Mouse (Mus musculus) gastrocnemius, postnatal 36 days (tissue): ENCODE results near the gene Ltn1. TPM values are rescaled to one million over a fixed set of nuclear protein-coding genes. Genes with fewer than 3 reads are reported as not detected.

Experiments used
- DNase-seq, 2 experiments: peaks; one replicate each; pipeline ENCODE4 v3.0.0; 2022
- intact Hi-C: fragments of 180-260 bp; cut with DNase I; formaldehyde crosslinking; loops from one replicate; pipeline ENCODE4 v1.15.1; 2025
- long read RNA-seq, 2 experiments: library from polyadenylated mRNA; stranded (forward); transcript quantifications; one replicate each; pipeline ENCODE4 v2.0.0; 2021
- total RNA-seq, 2 experiments: library from RNA; stranded (reverse); gene quantifications; 2 replicates each; pipeline ENCODE4 v1.2.3; 2021

Ltn1 gene
- 10 to 100 TPM; 22.1 to 24.6 TPM for total RNA-seq
- long read RNA-seq, experiment 1, partial matches to known transcripts: 3 of 9 reads
- long read RNA-seq, experiment 1, other reads (novel, unspliced or antisense): 5 of 9 reads
- long read RNA-seq, experiment 2, full-length matches to known transcripts: 2 of 10 reads
- long read RNA-seq, experiment 2, partial matches to known transcripts: 4 of 10 reads
- long read RNA-seq, experiment 2, other reads (novel, unspliced or antisense): 4 of 10 reads

DNA sequence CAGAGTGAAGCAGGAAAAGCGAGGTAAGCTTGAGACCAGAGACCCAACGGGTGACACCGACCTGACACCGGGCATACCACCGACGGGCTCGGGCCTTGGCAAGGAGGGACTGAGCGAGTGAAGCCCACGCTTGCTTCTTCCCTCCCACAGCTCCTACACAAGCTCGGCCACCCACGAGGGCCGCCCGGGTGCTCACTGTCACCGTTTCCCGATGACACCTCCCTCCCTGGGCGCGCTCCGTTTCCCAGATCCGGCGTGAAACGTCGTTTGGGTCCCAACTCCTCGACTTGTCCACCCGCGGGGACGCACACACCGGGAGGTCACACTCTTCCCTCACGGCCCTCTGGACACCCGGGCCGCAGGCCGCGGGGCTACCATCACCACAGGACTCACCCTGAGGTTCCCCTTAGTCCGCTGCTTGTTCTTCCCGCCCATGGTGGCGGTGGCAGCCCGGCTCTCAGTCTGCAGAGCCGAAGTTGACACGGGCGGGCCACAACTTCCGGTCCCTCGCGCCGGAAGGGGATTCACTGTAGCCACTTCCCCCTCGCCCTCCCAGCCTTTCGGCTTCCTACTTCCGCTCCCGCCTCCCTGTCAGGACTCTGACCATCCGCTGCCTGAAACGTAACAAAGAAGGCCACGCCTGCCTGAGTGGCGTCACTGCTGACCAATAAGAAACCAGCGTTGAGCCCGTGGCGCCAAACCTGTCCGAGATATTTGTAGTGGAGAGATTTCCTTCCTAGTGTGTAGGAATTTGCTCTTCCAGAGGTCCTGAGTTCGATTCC lies at the start of gene Ltn1:
TSS of gene Ltn1 (minus strand) at position 580 of the 782 bp plus-strand sequence.
- intact Hi-C loops: loop anchor here (1.0 kb wide), 1 partner anchor 63 kb away; the partner anchor contains the start of gene Cct8
- DNase-seq: peak; percentile 96 to 97

DNA sequence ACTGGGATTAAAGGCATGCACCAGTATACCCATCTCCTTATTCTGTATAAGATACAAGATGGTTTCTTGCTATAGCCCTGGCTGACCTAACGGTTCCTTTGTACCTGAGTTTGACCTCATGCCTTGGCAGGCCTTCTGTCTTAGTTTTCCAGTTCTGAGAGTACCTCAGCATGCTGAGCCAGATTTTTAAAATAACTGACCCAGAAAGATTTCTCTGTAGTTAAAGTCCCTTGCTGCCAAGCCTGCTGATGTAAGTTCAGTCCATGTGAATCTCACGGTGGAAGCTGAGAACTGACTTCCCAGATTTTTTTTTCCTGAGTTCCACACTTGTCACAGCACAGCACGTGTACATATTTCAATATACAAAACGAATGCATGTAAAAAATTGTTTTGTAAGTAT lies 38.2 kb upstream of the Ltn1 start:
- intact Hi-C loops: no loop called here
- no peak for DNase-seq

DNA sequence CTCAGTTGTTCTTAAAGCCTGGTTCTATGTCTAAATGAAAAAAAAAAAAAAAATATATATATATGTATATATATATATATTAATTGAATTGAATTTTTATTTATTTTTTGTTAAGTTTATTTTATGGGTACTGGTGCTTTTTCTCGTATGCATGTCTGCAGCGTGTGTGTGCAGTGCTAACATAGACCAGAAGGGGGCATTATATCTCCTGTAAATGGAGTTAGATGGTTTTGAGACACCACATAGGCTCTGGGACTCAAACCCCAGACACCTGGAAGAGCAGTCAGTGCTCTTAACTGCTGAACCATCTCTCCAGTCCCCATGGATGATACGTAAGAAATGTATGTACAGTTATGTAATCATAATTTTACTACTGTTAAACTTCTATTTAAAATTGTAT lies 26.3 kb upstream of the Ltn1 start:
- intact Hi-C loops: no loop called here
- DNase-seq: no peak

DNA sequence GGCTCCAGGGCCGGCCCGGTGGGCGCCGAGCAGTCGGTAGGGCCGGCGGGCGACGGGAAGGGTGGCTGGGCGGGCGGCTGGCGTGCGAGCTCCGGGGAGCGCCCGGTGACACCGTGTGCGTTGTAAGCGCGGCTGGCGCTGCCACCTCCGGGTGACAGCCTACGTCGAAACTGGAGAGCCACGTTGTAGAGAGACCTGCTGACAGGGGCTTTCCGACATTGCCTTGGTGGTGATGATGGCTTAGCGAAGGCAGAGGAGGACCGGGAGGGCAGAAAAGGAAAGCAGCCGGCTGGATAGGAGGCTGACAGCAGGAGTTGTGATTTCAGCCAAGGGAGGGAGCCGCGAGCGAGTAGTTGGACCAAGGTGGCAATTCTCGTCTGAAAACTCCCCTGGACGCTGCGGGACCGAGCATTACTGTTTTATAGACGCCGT lies 22.8 kb upstream of the Ltn1 start:
- intact Hi-C loops: no loop called here
- DNase-seq: no peak

DNA sequence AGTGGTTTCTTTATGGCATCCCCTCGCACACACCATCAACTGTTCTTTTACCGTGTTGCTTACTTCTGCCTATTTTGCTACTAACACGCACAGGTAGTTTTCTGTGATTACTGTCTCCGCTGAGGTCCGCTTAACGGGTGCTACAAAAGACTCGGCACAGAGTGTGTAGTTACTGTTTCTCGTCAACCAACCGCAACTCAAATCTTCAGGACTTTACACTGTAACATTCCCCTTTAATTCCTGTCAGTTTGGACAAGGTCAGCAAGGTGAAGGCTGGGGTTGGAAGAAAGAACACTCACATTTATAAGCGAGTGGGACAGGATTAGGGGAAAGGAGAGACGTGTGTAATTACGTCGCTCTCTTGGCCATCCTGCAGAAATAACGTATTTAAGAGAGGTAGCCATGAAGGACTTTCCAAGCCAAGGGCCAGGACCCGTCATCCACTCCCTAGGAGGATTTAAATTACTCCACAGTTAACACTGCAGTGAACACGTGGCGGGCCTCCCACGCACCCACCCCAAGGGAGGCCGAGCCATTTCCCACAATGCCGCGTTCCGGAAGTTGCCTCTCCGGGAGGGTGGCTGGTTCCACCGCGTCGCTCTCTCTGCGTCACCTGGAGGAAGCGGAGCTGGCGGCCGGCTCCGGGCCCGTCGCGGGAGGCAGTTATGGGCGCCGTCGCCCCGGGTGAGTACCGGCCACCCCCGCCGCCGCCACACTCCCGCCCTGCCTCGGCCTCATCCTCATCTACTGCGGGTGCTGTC lies 22.2 kb upstream of the Ltn1 start, which contains the start of gene Usp16:
TSS of gene Usp16 (plus strand) at position 285 of the 761 bp plus-strand sequence.
- intact Hi-C loops: no loop called here
- peak; percentile 83 to 91 for DNase-seq

DNA sequence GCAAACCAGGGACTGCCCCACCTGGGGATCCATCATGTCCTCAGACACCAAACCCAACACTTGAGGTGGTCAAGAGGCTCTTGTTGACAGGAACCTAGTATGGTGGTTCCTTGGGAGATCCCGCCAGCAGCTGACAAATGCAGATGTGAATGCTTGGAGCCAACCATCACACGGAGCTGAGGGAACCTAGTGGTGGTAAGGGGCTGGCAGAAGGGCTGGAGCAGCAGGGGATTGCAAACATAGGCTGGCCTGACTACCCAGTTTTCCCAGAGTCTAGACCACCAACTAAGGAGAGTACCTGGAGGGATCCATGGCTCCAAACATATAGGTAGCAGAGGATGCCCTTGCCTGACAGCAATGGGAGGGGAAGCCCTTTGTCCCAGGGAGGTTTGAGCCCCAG lies 20.8 kb upstream of the Ltn1 start:
- intact Hi-C loops: no loop called here
- no peak for DNase-seq

DNA sequence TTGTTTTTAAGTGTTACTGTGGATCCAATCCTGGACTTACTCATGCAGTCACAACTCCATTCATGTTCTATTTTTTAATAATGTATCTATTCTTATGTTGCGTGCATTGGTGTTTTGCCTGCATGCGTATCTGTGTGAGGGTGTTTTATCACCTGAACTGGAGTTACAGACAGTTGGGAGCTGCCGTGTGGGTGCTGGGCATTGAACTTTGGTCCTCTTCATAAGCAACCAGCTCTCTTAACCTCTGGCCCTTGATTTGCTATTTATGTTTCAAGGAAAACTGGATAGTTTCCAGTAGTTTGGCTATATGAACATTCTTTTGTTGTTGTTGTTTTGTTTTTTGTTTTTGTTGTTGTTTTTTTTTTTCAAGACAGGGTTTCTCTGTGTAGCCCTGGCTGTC lies 13.1 kb upstream of the Ltn1 start:
- intact Hi-C loops: no loop called here
- no peak for DNase-seq

DNA sequence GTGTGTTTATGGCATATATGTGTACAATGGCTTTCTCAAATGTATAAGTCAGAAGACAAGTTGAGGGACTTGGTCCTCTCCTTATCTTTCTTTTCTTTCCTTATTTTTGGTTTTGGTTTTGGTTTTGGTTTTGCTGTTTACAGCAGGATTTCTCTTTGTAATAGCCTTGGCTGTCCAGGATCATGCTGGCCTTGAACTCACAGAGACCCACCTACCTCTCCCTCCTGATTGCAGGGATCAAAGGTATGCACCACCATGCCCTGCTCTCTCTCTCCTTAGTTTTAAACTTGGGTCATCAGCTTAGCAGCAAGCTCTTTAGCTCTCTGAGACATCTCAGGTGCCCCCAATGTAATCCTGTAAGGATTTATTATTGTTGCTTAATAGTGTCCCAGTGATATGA lies 12.7 kb upstream of the Ltn1 start:
- no peak for DNase-seq
- intact Hi-C loops: no loop called here

DNA sequence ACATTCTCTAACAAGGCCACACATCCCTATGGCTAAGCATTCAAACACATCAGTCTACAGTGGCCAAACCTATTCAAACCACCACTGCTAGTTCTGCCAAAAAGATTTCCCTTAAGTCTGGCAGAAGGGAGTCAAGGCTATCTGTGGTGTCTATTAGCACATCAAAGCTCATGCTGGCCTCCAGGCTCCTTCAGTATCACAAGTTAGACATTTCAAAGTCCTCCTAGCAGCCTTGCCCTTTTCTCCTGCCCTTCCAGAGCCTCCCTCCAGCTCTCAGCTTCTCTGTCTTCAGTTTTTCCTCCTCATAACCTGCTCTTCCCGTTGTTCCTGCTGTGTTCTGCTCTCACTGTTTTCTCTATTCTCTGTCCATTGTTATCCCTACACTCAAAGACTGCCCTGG lies 11.7 kb upstream of the Ltn1 start:
- intact Hi-C loops: no loop called here
- no peak for DNase-seq

DNA sequence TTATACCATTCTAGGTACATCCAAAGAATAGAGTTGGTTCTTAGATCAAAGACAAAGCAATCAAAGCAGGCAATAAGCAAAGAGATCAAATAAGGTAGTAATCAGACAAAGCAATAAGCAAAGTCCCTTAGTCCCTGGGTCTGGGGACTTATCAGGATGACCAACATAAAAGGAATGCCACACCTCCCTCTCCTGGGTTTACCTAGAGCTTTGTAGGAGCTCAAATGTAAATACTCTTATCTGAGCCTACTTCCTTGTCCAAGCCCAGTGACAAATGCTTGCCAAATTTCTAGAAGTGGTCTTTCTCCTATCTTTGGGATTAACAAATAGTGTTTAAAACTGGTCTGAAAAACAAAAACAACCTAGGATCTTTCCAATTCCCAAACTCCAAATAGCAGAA lies 10.8 kb upstream of the Ltn1 start:
- intact Hi-C loops: no loop called here
- no peak for DNase-seq

DNA sequence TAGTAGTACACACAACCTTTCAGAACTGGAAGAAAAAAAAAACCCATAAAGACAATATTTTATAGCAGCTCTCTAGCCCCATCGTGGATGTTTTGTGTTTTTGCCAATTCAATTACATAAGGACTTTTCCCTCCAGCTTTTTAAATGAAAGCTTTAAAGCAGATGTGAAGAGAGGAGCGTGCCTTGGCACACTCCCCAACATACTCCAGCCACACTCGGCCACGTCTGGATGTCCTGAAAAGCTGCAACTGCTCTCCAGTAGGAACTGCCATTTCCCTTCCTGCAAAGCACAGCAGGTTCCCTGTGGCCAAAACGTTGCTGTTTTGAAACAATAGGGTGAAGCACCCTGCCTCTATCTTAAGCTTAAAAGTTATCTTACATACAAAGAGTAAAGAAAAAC lies 9.9 kb upstream of the Ltn1 start:
- DNase-seq: no peak
- intact Hi-C loops: no loop called here

DNA sequence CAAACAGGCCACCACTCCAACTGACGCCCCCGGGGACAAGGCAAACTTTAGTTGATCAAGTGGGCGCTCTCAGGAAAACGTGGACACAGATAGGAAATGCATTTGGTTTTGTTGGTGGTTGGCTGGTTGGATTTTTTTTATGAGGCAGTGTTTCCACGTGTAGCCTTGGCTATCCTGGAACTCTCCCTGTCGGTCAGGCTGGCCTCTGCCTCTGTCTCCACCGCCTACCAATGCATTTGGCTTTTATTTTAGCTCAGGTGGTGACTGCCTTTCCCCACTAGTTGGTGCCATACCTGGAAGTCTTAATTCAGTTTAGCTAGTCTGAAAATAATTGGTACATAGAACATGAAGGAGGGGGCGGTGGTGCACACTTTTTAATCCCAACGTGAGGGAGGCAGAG lies 8.7 kb upstream of the Ltn1 start:
- intact Hi-C loops: no loop called here
- no peak for DNase-seq

DNA sequence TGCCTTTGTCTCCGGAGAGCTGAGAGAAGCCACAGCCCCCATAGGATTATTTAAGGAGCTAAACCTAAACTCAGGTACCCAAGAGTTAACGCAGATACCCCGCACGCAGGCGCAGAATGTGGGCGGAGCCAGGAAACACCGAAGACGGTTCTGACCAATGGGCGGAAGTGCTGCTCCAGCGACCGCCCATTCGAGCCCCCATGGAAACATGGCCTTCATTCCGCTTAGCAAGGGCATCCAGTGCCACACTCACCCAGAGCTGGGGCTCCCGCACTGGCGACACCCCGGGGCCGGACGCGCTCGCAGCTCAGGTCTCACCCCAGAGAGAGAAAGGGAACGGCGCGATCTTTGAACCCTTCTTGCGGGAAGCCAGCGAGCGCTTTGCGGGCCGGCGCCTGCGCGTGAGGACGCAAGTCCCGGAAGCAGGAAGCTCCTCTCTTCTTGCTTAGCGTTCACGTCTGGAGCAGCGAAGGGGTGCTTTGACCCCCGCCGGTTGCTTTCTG lies 7.8 kb upstream of the Ltn1 start, which contains the start of gene Rwdd2b:
TSS of gene Rwdd2b (minus strand) at position 390 of the 503 bp plus-strand sequence.
- intact Hi-C loops: no loop called here

DNA sequence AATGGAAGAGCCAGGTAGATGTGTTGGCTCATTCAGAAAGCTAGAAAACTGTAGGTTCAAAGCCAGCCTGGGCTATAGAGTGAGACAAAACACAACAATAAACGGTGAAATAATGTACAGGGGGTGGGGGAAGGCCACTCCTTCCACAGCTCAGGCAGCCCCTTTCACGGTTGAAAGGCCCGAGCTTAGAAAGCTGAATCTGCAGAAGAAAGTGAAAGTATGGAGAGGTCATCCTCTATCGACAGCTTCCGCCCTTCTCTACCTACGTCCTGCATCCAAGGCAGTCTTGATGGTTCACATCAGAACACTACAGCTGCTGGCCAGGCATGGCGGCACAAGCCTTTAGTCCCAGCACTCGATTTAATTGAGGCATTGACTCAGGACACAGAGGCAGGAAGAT lies 6.3 kb upstream of the Ltn1 start:
- DNase-seq: no peak
- intact Hi-C loops: no loop called here

More for the DNA sequence above, 7.8 kb upstream of the Ltn1 start, which contains the start of gene Rwdd2b:
- peak; percentile 92 for DNase-seq

DNA sequence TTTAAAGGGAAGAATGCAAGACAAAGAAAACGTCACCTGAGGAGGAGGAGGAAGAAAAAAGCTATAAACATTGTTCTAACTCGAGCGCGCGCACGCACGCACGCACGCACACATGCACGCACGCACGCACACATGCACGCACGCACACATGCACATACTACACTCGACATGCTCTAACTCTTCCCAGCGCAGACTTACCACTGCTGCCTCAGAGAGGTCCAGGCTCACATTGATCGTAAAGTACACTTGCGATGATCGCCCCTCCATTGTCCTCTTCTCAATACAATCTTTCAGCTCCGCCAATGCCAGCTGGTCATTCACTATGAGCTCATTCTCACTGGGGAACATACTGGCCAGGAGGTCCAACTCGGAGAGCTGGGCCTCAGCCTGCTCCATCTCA lies 4.7 kb upstream of the Ltn1 start:
- DNase-seq: no peak
- intact Hi-C loops: no loop called here

DNA sequence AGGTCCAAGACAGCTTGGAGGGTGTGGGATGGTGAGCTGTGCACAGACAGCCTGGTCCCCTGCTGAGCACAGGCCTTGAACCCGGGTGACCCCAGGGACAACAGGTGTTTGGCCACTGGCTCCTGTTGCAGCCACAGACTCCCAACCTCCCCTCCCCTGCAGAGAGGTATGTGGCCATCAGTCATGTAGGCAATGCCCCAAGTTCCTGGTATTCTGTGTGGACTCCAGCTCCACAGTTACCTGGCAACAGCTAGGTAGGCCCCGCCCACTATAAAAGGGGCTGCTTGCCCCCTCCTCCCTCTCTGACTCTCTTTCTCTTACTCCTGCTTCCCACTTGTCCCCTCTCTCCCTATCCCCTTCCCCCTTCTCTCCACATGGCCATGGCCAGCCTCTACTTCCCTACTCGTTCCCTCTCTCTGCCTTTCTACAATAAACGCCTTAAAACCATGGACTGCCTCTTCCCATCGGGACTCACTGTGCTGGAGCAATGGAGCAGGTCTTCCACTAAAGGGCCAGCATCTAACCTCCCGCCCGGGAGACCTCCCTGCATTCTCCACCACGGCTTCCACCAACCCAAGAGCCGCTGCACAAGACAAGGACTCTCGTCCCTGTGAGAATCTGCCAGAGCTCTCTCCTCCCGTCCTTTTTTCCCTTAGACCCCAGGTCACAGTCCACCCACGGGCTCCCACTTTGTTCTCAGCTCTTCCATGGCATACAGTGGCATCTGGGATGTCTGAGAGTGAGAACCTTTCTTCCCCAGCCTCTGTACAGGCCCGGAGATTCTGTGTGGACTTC lies 3.2 kb upstream of the Ltn1 start:
- no peak for DNase-seq
- intact Hi-C loops: no loop called here

DNA sequence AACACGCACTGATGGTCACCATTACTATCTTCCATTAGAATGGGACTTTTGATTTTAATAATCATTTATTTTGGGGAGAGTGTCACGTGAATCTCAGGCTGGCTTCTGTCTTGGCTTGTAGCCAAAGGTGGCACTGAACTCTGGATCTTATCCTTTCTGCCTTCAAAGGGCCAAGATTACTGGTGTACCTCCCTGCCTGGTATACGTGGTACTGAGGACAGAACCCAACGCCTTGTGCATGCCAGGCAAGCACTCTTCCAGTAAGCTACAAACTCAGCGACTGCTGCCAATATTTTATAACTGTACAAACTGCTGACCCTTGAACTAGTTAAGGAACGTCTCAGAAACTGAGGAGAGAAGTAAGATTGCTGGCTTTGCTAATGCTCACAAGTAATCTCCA lies 2.5 kb upstream of the Ltn1 start:
- intact Hi-C loops: no loop called here
- DNase-seq: no peak

DNA sequence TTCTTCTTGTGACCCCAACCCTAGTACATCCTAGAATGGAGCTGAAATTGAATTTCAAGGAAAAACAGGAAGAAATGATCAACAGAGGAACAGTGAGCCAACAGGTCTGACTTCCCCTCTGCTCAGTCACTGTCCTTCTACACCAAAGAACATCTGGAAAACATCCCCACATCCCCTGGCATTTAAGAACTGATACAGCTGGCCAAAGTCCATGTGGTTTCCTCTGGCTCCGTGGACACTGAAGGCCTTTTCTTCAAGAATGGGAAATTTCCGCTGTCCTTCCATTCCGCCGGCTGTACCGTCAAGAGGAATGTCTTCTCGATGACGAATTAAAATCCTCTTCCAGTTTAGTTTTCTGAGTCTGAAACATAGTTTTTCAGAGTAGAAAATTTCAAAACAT lies 1.9 kb upstream of the Ltn1 start:
- intact Hi-C loops: no loop called here
- no peak for DNase-seq

DNA sequence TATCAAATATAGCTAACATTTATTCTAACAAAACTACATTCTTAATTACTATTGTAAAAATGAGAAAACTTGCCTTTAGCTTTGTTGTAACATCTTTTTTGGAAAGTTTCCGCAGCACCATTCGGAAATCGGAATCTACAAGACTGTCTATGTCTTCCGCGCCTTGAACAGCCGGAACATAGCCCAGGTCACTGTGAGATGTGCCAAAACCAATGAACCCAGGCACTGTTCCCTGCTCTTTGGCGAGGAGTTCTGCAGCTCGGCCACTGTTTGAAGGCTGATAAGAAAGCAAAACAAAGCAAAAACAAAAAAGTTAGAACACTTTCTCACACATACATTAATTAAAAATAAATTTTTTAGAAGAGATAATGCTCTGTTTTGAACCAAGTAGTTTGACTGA lies 4.9 kb downstream of the Ltn1 start:
- intact Hi-C loops: no loop called here
- DNase-seq: no peak

DNA sequence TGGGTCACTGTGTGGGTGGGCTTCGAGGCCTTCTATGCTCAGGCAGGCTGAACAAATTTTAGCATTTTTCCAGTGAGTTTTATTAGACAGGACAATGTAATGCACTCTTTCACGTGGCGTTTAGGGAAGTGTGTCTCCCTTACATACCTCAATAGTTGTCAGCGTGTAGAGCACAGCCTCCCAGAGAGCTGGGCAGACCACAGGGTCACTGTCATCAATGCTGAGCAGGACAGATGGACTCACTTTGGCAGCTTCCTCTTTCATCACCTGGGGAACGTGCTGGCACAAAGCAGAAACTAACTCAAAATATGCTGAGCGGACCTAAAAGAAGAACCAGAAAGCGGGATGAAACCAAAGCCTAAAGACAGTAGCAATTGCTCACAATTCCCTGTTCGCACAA lies 11.8 kb downstream of the Ltn1 start:
- DNase-seq: no peak
- intact Hi-C loops: loop anchor here (5.0 kb wide), 2 partner anchors 58 to 67 kb away; no protein-coding TSS in a partner anchor
